Mouse (Mus musculus): ENCODE measurements around the gene Lrrc71. TPM values are rescaled to one million over a fixed set of nuclear protein-coding genes. Genes with fewer than 3 reads are reported as not detected.

Lrrc71 gene
- polyA plus RNA-seq, 1 experiment from 2014 or later: 0.31 TPM

DNA sequence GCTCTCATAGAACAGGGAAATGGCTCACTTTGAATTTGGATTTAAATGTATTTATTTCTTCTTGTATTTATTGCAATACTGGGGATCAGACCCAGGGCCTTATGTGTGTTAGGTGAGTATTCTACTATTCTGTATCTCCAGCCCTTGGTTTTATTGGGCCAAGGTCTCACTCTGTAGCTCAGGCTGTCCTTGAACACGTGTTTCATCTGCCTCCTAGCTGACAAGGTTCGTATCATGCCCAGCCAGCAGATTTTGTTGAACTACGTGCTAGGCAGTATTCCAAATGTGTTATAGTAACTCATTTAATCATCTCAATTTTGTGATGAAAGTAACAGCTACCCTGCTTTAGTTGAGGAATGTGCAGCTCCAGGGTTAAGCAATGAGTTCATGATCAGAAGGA lies 6.4 kb downstream of the Lrrc71 start:
- Histone ChIP-seq H3K4me2 (ENCODE audit: low read depth) (no peak overlapping the region), H3K27ac (ENCODE audit: low read depth, low read length) (no peak overlapping the region), H3K4me1 (ENCODE audit: control insufficient read depth, insufficient read depth, low read length) (peaks cover 5% of the 10 kb centered on the region; the same call in 1 of the 2 replicates), H3K4me3 (ENCODE audit: low read depth, low read length) (no peak overlapping the region), H3K36me3 (ENCODE audit: control insufficient read depth, insufficient read depth, low read length) (peaks cover 5% of the 10 kb centered on the region), H3K9ac (ENCODE audit: low read length) (no peak overlapping the region), H3K9me3 (ENCODE audit: control insufficient read depth, low read length) (no peaks in the 10 kb centered on the region), H3K27me3 (ENCODE audit: control insufficient read depth, insufficient read depth, low read length) (no peaks in the 10 kb centered on the region)
- 86% methylated on average over 3 of the region's 3 CpGs for WGBS
- DNase-seq (ENCODE audit: low spot score) (no peak), ATAC-seq (ENCODE audit: insufficient read depth, low FRiP score, low TSS enrichment) (no peak)

DNA sequence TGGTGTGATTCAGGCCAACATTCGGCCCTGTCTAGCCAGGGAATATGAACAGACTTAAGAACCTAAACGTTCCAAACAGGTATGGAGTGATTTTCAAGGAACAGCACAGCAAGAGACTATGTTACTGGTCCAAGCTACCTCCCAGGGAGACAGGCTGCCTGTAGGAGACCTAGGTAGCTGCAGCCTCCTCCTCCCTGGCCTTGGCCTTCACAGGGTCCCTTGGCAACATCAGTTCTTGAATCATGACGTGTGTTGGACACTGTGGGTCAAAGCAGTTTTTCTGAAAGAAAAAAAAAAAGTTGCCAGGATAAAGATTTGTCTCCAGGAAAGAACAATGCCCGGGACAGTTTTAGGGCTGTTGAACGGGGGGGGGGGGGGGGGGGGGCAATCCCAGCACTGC lies 9.5 kb downstream of the Lrrc71 start:
- Histone ChIP-seq H3K4me1 (ENCODE audit: control insufficient read depth, insufficient read depth, low read length) (no peaks in the 10 kb centered on the region), H3K9ac (ENCODE audit: low read length) (no peak overlapping the region), H3K27ac (ENCODE audit: low read depth, low read length) (no peak overlapping the region), H3K9me3 (ENCODE audit: control insufficient read depth, low read length) (no peaks in the 10 kb centered on the region), H3K36me3 (ENCODE audit: control insufficient read depth, insufficient read depth, low read length) (peaks cover 16% of the 10 kb centered on the region), H3K27me3 (ENCODE audit: control insufficient read depth, insufficient read depth, low read length) (no peaks in the 10 kb centered on the region), H3K4me2 (ENCODE audit: low read depth) (no peak overlapping the region), H3K4me3 (ENCODE audit: low read depth, low read length) (no peak overlapping the region)
- 77% methylated on average over 4 of the region's 5 CpGs for WGBS
- DNase-seq (ENCODE audit: low spot score) (no peak), ATAC-seq (ENCODE audit: insufficient read depth, low FRiP score, low TSS enrichment) (no peak)

DNA sequence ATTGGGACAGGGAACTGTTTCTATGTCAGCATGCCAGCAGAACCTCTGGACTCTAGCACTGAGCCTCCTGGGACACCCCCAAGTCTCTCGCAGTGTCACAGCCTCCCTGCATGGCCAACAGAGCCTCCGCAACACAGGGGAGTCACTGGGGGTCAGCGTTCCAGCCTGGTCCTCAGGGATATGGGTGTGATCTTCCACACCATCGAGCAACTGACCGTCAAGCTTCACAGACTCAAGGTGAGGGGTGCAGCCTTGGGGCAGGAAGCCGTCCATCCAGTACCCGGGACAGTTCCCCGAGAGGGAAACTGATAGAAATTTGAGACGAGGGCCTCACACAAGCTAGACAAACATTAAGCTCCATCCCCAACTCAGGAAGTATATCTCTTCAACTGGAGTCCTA lies 13.1 kb downstream of the Lrrc71 start:
- H3K9me3 ChIP-seq (ENCODE audit: control insufficient read depth, low read length): no peaks in the 10 kb centered on the region
- no peak overlapping the region for H3K27ac ChIP-seq (ENCODE audit: low read depth, low read length)
- no peaks in the 10 kb centered on the region for H3K27me3 ChIP-seq (ENCODE audit: control insufficient read depth, insufficient read depth, low read length)
- DNase-seq (ENCODE audit: low spot score) (no peak), ATAC-seq (ENCODE audit: insufficient read depth, low FRiP score, low TSS enrichment) (no peak)
- H3K4me1 ChIP-seq (ENCODE audit: control insufficient read depth, insufficient read depth, low read length): no peaks in the 10 kb centered on the region
- H3K36me3 ChIP-seq (ENCODE audit: control insufficient read depth, insufficient read depth, low read length): peaks cover 30% of the 10 kb centered on the region
- H3K4me2 ChIP-seq (ENCODE audit: low read depth): no peak overlapping the region
- H3K4me3 ChIP-seq (ENCODE audit: low read depth, low read length): no peak overlapping the region
- WGBS: 81% methylated on average over 9 of the region's 9 CpGs
- no peak overlapping the region for H3K9ac ChIP-seq (ENCODE audit: low read length)

DNA sequence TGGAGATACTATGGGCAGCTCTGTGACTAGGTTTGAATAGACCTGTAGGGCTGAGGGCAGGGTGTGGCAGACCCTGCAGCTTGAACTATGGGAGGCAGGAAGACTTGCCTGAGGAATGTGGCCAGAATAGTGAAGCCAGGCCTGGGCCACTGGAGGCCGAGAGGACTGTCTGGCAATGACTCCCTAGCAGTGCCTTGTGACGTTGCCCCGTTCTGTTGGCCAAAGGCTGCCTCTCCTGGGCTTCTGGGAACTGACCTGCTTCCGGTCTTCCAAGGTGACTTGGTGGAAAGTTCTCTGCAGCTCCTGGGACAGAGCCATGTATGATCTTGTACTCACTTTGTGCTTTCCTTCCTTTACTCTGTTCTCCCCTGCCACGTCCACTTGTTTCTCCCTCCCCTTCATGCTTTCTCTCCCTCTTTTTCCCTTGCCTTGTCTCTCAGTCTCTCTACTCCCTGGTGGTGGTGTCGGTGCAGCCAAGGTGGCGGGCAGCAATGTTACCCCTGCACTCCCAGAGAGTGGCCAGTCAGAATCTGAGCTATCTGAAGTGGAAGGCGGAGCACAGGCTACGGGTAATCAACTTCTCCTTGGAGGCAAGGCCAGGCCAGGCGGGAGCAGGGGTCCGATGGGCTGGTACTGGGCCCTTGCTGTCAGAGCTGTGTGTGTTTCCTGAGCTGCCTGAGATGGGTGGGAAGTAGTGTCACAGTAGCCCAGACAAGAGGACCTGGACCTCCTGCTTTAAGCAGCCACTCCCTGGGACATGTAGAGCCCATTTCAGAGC lies 14.3 kb downstream of the Lrrc71 start:
- no peaks in the 10 kb centered on the region for H3K4me1 ChIP-seq (ENCODE audit: control insufficient read depth, insufficient read depth, low read length)
- no peak for DNase-seq (ENCODE audit: low spot score)
- H3K36me3 ChIP-seq (ENCODE audit: control insufficient read depth, insufficient read depth, low read length): peaks cover 30% of the 10 kb centered on the region
- no peak overlapping the region for H3K9ac ChIP-seq (ENCODE audit: low read length)
- no peaks in the 10 kb centered on the region for H3K9me3 ChIP-seq (ENCODE audit: control insufficient read depth, low read length)
- ATAC-seq (ENCODE audit: insufficient read depth, low FRiP score, low TSS enrichment): no peak
- H3K27ac ChIP-seq (ENCODE audit: low read depth, low read length): no peak overlapping the region
- H3K4me3 ChIP-seq (ENCODE audit: low read depth, low read length): no peak overlapping the region
- 84% methylated on average over 11 of the region's 11 CpGs for WGBS
- no peaks in the 10 kb centered on the region for H3K27me3 ChIP-seq (ENCODE audit: control insufficient read depth, insufficient read depth, low read length)
- H3K4me2 ChIP-seq (ENCODE audit: low read depth): no peak overlapping the region

DNA sequence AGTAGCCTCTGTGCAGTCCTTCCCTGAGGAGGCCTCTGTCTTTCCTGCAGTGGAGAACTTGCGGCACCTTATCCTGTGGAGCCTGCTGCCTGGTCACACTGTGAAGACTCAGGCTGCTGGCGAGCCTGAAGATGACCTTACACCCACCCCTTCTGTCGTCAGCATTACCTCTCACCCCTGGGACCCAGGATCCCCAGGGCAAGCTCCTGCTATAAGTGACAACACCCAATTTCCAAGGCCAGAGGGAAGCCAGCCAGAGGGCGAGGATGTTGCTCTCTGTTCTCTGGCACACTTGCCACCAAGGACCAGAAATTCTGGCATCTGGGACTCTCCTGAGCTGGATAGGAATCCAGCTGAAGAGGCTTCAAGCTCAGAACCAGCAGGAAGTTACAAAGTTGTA lies 15.3 kb downstream of the Lrrc71 start:
- DNase-seq (ENCODE audit: low spot score) (no peak), ATAC-seq (ENCODE audit: insufficient read depth, low FRiP score, low TSS enrichment) (no peak)
- H3K27me3 ChIP-seq (ENCODE audit: control insufficient read depth, insufficient read depth, low read length): no peaks in the 10 kb centered on the region
- no peak overlapping the region for H3K27ac ChIP-seq (ENCODE audit: low read depth, low read length)
- no peaks in the 10 kb centered on the region for H3K4me1 ChIP-seq (ENCODE audit: control insufficient read depth, insufficient read depth, low read length)
- no peak overlapping the region for H3K4me2 ChIP-seq (ENCODE audit: low read depth)
- H3K4me3 ChIP-seq (ENCODE audit: low read depth, low read length): no peak overlapping the region
- no peaks in the 10 kb centered on the region for H3K9me3 ChIP-seq (ENCODE audit: control insufficient read depth, low read length)
- no peak overlapping the region for H3K9ac ChIP-seq (ENCODE audit: low read length)
- H3K36me3 ChIP-seq (ENCODE audit: control insufficient read depth, insufficient read depth, low read length): peaks cover 27% of the 10 kb centered on the region
- 87% methylated on average over 4 of the region's 4 CpGs for WGBS

DNA sequence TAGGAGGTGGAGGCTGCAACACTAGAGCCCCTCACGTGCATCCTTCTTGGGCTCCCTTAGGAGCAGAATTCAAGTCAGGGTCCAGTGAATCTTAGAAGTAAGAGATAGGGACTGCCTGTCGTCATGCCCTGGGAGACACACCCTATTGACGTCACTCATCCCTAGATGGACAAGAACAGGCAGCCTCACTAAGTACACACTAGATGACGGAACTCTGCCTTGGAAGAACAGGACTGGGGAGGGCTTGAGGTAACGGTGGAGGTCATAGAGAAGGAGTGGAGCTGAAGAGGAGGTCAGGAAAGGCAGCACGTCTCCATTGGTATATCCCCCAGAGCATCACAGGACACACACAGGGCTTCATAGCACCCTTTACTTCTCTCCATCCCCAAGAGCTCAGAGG lies 19.7 kb downstream of the Lrrc71 start:
- Histone ChIP-seq H3K27me3 (ENCODE audit: control insufficient read depth, insufficient read depth, low read length) (no peaks in the 10 kb centered on the region), H3K36me3 (ENCODE audit: control insufficient read depth, insufficient read depth, low read length) (peaks cover 32% of the 10 kb centered on the region), H3K4me3 (ENCODE audit: low read depth, low read length) (no peak overlapping the region), H3K9ac (ENCODE audit: low read length) (no peak overlapping the region), H3K4me2 (ENCODE audit: low read depth) (no peak overlapping the region), H3K4me1 (ENCODE audit: control insufficient read depth, insufficient read depth, low read length) (no peaks in the 10 kb centered on the region), H3K27ac (ENCODE audit: low read depth, low read length) (no peak overlapping the region), H3K9me3 (ENCODE audit: control insufficient read depth, low read length) (no peaks in the 10 kb centered on the region)
- no peak for ATAC-seq (ENCODE audit: insufficient read depth, low FRiP score, low TSS enrichment)
- no peak for DNase-seq (ENCODE audit: low spot score)
- WGBS: 93% methylated on average over 6 of the region's 6 CpGs

DNA sequence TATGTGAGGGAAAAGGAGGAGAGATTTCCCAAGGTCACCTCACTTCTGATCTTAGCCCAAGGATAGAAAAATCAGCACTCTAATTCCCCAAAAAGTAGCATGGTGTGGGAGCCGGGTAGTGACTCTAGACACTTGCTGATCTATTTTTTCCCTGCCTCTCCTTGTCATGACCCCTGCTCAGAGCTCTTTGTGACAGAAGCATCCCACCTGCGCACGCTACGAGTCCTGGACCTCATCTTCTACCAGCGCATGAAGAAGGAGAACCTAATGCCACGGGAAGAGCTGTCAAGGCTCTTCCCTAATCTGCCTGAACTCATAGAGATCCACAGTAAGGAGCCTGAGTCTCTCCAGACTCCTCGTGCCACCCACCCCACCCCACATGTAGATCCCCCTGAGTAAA lies 22.2 kb downstream of the Lrrc71 start:
- Histone ChIP-seq H3K27ac (ENCODE audit: low read depth, low read length) (no peak overlapping the region), H3K9me3 (ENCODE audit: control insufficient read depth, low read length) (no peaks in the 10 kb centered on the region), H3K4me3 (ENCODE audit: low read depth, low read length) (no peak overlapping the region), H3K27me3 (ENCODE audit: control insufficient read depth, insufficient read depth, low read length) (no peaks in the 10 kb centered on the region), H3K4me1 (ENCODE audit: control insufficient read depth, insufficient read depth, low read length) (no peaks in the 10 kb centered on the region), H3K9ac (ENCODE audit: low read length) (no peak overlapping the region), H3K36me3 (ENCODE audit: control insufficient read depth, insufficient read depth, low read length) (peaks cover 23% of the 10 kb centered on the region), H3K4me2 (ENCODE audit: low read depth) (no peak overlapping the region)
- DNase-seq (ENCODE audit: low spot score) (no peak), ATAC-seq (ENCODE audit: insufficient read depth, low FRiP score, low TSS enrichment) (no peak)
- 91% methylated on average over 7 of the region's 7 CpGs for WGBS

DNA sequence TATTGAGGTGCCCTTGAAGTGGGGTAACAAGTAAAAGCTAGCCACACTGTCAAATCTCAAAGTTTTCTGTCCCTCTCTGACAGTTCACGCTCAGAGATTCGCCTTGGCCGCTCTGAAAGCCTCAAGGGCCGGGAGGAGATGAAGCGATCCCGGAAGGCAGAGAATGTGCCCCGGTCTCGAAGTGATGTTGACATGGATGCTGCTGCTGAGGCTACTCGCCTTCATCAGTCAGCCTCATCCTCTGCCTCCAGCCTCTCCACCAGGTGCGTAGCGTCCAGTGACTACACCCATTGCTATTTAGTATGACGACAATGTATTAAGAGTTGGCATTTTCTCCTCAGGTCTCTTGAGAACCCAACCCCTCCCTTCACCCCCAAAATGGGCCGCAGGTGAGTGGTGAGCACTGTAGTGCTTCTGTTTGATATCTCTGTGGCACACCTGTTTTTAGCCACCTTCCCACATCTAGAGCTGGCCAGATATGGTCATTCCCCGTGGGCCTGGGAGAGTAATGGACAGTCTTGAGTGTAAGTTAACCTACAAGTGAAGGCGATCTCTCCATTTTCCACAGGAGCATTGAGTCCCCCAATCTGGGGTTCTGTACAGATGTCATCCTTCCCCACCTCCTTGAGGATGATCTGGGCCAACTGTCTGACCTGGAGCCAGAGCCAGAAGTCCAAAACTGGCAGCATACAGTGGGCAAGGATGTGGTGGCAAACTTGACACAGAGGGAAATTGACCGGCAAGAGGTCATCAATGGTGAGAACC lies 22.8 kb downstream of the Lrrc71 start:
- no peak for ATAC-seq (ENCODE audit: insufficient read depth, low FRiP score, low TSS enrichment)
- no peaks in the 10 kb centered on the region for H3K27me3 ChIP-seq (ENCODE audit: control insufficient read depth, insufficient read depth, low read length)
- H3K9me3 ChIP-seq (ENCODE audit: control insufficient read depth, low read length): no peaks in the 10 kb centered on the region
- no peak overlapping the region for H3K4me2 ChIP-seq (ENCODE audit: low read depth)
- WGBS: 97% methylated on average over 16 of the region's 16 CpGs
- no peak overlapping the region for H3K9ac ChIP-seq (ENCODE audit: low read length)
- H3K36me3 ChIP-seq (ENCODE audit: control insufficient read depth, insufficient read depth, low read length): peaks cover 20% of the 10 kb centered on the region
- no peak overlapping the region for H3K4me3 ChIP-seq (ENCODE audit: low read depth, low read length)
- no peak for DNase-seq (ENCODE audit: low spot score)
- H3K4me1 ChIP-seq (ENCODE audit: control insufficient read depth, insufficient read depth, low read length): no peaks in the 10 kb centered on the region
- no peak overlapping the region for H3K27ac ChIP-seq (ENCODE audit: low read depth, low read length)

DNA sequence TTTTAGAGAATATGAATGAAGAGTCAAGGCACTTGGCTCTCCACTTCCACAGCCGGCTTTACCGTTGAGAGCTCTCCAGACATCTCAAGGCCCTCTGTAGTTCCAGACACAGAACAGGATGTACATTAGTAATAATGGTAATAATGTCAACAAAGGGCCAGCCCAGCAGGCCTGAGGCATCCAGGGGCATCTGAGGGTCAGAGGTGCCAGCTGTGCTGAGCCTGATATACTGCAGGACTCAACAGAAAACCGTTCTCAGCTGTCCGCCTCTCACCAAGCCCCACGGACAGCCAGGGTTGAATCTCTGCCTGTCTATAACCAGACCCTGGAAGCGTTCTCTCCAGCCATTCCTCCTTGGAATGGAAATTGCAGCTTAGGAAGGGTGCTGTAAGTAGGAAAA lies 23.9 kb downstream of the Lrrc71 start:
- Histone ChIP-seq H3K4me2 (ENCODE audit: low read depth) (no peak overlapping the region), H3K27me3 (ENCODE audit: control insufficient read depth, insufficient read depth, low read length) (no peaks in the 10 kb centered on the region), H3K36me3 (ENCODE audit: control insufficient read depth, insufficient read depth, low read length) (peaks cover 20% of the 10 kb centered on the region), H3K9me3 (ENCODE audit: control insufficient read depth, low read length) (no peaks in the 10 kb centered on the region), H3K27ac (ENCODE audit: low read depth, low read length) (no peak overlapping the region), H3K4me3 (ENCODE audit: low read depth, low read length) (no peak overlapping the region), H3K9ac (ENCODE audit: low read length) (no peak overlapping the region), H3K4me1 (ENCODE audit: control insufficient read depth, insufficient read depth, low read length) (no peaks in the 10 kb centered on the region)
- DNase-seq (ENCODE audit: low spot score) (no peak), ATAC-seq (ENCODE audit: insufficient read depth, low FRiP score, low TSS enrichment) (no peak)
- WGBS: 71% methylated on average over 6 of the region's 6 CpGs

All from neural tube, embryonic 11.5 days (tissue).